Mouse (Mus musculus) hindbrain, embryonic 15.5 days (tissue): ENCODE data around the gene Itfg1. TPM values are rescaled to one million over a fixed set of nuclear protein-coding genes. Genes with fewer than 3 reads are reported as not detected.
A peak's percentile ranks its signal among the peaks of the same experiment; 100 is the strongest.
"Not testable (repeated sequence)": the region's sequence is repeated elsewhere in the genome, so short reads cannot be mapped to it uniquely, and the experiment has no call there.

Source experiments
- ATAC-seq: fragments of 200-750 bp; cut with Nextera tagmentation; 2 replicates; pipeline ENCODE4 v1.8.0; 2017; ENCODE audit warnings: low read depth, moderate number of reproducible peaks, moderate TSS enrichment; ENCODE audit not compliant: low FRiP score
- H3K27ac ChIP-seq: fragments of 300-500 bp; sonication (generic); replicated peaks from 2 replicates; pipeline ENCODE4 v1.5.1; 2015; ENCODE audit warnings: mild to moderate bottlenecking, inconsistent platforms
- H3K27me3 ChIP-seq: fragments of 300-500 bp; sonication (generic); 2 replicates; pipeline ENCODE4 v1.6.1; 2015; ENCODE audit warnings: control low read depth, inconsistent platforms
- H3K36me3 ChIP-seq: fragments of 300-500 bp; sonication (generic); 2 replicates; pipeline ENCODE4 v1.6.1; 2015; ENCODE audit warnings: control low read depth, inconsistent platforms
- H3K4me1 ChIP-seq: fragments of 300-500 bp; sonication (generic); replicated peaks from 2 replicates; pipeline ENCODE4 v1.6.1; 2015; ENCODE audit warnings: control low read depth, inconsistent platforms
- H3K4me2 ChIP-seq: fragments of 300-500 bp; sonication (generic); 2 replicates; pipeline ENCODE4 v1.6.1; 2015; ENCODE audit warnings: moderate library complexity, mild to moderate bottlenecking, inconsistent platforms
- H3K4me3 ChIP-seq: fragments of 300-500 bp; sonication (generic); 2 replicates; pipeline ENCODE4 v1.5.1; 2015; ENCODE audit warnings: mild to moderate bottlenecking, inconsistent platforms
- H3K9ac ChIP-seq: fragments of 300-500 bp; sonication (generic); 2 replicates; pipeline ENCODE4 v1.6.1; 2015; ENCODE audit warnings: inconsistent platforms
- H3K9me3 ChIP-seq: fragments of 300-500 bp; sonication (generic); 2 replicates; pipeline ENCODE4 v1.6.1; 2016; ENCODE audit warnings: control low read depth, inconsistent platforms
- WGBS: fragments of 180-500 bp; shearing (Covaris S2); methylation state at CpG from one replicate; pipeline ENCODE4 v1.1.7; 2015; 5-methylcytosine and 5-hydroxymethylcytosine counted together
- polyA plus RNA-seq: library from polyadenylated mRNA; unstranded; fragments of >200 nt; fragmentation: Nextera tagmentation; extraction: Ambion mirVana; gene quantifications from 2 replicates; pipeline ENCODE4 v1.2.1, GENCODE M21; 2015

Itfg1 gene
- polyA plus RNA-seq, 1 experiment from 2014 or later = 193 TPM

DNA sequence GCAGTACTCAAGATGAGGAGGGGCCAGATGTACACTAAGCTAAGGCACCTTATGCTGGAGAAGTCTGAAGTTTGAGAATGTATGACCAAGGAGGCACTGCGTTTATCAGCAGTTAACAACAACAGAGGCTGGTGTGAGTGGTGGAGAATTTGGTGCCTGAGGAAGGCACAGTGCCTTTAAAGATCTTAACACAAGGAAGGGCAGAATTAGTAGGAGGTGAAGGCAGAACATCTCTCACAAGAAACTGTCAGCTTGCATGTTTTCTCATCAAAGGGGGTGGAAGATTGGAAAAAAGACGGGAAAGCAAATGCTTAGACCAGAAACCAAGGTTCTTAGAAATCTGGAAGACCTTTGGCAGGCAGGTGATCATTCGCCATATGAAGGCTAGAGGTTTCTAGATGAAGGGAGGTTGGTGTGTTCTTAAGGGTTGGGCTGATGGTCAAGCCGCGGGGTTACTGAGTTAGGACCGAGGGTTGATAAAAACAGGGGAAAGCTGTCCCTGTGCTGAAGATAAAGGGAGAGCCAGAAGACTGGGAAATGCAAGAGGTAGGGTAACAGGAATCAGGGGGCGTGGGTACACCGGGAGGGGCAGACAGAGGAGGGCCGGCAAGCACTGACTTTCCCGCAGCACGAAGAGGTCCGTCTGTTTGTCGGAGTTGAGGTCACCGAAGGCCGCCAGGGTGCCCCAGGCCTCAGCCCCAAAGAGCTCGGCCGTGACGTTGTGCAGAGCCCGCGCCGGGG, 635 bp downstream of the Itfg1 start:
- ATAC-seq = no peak
- peak overlapping the region; percentile 78 for H3K4me3 ChIP-seq
- H3K27me3 ChIP-seq = no peaks in the 10 kb centered on the region
- H3K27ac ChIP-seq = peak overlapping the region; percentile 94
- under 1% methylated on average over 21 of the region's 21 CpGs for WGBS
- peaks cover 15% of the 10 kb centered on the region for H3K36me3 ChIP-seq
- peak overlapping the region; percentile 82 for H3K4me2 ChIP-seq
- peak overlapping the region; percentile 87 for H3K9ac ChIP-seq
- H3K4me1 ChIP-seq = peaks cover 18% of the 10 kb centered on the region
- no peaks in the 10 kb centered on the region for H3K9me3 ChIP-seq

DNA sequence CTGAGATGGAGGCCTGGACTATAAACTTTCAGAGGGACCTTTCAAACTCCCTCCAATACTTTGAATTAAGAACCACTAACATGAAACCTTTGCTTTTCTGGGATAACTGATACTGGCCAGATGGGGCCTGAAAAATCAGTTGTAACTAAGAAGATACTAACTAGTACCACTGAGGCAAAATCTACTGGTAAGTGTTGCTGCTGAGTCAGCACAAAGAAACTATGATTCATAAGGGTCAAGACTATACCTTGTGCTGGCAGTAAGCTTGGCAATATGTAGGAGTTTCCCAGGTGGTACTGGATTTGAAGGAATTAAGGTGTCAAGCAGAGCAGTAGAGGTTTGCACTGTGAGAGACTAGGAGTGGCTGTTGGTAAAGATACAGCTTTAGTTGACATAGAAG, 27.1 kb downstream of the Itfg1 start:
- H3K4me3 ChIP-seq = no peak overlapping the region
- no peaks in the 10 kb centered on the region for H3K9me3 ChIP-seq
- no peak overlapping the region for H3K4me2 ChIP-seq
- H3K36me3 ChIP-seq = peaks cover 4% of the 10 kb centered on the region
- H3K27ac ChIP-seq = no peak overlapping the region
- no peak for ATAC-seq
- H3K4me1 ChIP-seq = no peaks in the 10 kb centered on the region
- no peak overlapping the region for H3K9ac ChIP-seq
- H3K27me3 ChIP-seq = no peaks in the 10 kb centered on the region

DNA sequence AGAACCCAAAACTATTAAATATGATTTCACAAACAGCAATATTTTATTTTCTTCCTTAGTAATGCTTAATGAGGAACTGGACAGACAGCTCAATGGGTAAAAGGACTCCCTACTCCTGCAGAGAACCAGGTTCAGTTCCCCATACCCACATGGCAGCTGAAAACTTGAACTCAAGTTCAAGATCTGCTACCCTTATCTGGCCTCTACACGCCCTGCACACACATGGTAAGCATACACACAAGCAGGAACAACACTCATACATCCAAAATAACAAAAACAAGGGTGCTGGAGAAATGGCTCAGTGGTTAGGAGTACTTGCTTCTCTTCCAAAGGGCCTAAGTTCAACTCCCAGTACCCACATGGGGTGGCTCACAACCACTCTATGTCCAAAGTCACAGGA, 39.3 kb downstream of the Itfg1 start:
- peaks cover 7% of the 10 kb centered on the region; the same call in 1 of the 2 replicates for H3K36me3 ChIP-seq
- H3K9ac ChIP-seq = no peak overlapping the region
- WGBS = 90% methylated on average over 1 of the region's 1 CpGs
- H3K9me3 ChIP-seq = no peaks in the 10 kb centered on the region
- H3K27me3 ChIP-seq = no peaks in the 10 kb centered on the region
- no peak for ATAC-seq
- H3K4me1 ChIP-seq = no peaks in the 10 kb centered on the region
- no peak overlapping the region for H3K4me3 ChIP-seq
- no peak overlapping the region for H3K4me2 ChIP-seq
- no peak overlapping the region for H3K27ac ChIP-seq

DNA sequence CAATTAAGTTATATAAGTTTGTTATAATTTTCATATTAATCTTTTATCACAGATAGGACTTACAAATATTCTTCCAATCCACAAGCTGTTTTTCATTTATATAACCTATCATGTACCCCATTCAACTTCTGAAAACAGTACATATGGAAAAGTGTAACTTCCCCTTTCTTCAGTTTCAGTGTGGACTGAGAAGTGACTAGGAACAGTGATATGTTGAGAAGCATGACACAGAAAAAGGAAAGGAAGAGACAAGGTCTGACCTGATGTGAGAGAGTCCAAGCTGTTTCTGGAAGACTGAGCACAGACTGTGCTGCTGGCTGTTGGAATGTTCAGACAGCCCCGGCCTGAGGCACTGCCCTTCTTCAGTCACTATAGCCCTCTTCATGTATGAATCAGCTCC, 40.6 kb downstream of the Itfg1 start:
- H3K27ac ChIP-seq = 0 out of 2 replicates have a peak overlapping the region, but pooled peaks have one; percentile 25
- H3K36me3 ChIP-seq = peaks cover 7% of the 10 kb centered on the region; the same call in 1 of the 2 replicates
- no peaks in the 10 kb centered on the region for H3K9me3 ChIP-seq
- no peak overlapping the region for H3K9ac ChIP-seq
- 100% methylated on average over 1 of the region's 1 CpGs for WGBS
- no peak for ATAC-seq
- no peaks in the 10 kb centered on the region for H3K4me1 ChIP-seq
- H3K27me3 ChIP-seq = no peaks in the 10 kb centered on the region
- H3K4me3 ChIP-seq = no peak overlapping the region
- H3K4me2 ChIP-seq = no peak overlapping the region

DNA sequence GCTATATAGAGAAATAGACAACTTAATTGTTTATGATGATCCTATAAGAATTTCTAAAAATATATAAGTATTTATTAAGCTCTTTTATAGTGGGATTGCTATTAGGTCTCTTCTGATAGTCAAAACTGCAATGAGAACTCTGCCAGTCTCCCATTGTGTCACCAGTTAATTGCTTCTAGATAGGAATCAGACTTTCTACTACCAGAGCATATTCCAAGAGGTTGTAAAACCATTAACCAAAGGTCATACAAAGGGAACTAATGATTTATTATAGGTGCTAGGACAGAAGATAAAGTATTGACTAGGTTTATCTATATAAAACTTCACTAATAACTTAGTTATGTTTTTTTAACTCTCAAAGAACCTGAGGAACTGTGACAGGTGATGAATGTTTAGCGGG, 44.3 kb downstream of the Itfg1 start:
- ATAC-seq = not testable (repeated sequence)
- WGBS = 100% methylated on average over 1 of the region's 1 CpGs

DNA sequence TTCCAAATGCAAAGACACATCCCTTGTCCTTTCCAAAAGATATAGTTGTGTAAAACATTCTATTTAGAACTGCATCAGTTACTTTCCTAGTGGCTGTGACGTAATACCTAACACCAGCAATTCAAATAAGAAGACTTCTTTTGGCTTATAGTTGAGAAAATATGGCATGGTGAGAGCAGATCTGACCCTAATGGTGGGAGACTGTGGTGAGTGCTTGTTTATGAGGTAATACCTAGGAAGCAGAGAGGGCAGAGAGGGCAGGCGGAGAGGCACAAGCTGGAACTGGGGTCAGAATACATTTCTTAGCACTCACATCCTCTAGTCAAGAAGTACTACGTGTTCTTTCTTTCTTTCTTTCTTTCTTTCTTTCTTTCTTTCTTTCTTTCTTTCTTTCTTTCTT, 52.4 kb downstream of the Itfg1 start:
- WGBS = 95% methylated on average over 3 of the region's 3 CpGs
- no peaks in the 10 kb centered on the region for H3K4me1 ChIP-seq
- no peak overlapping the region for H3K9ac ChIP-seq
- ATAC-seq = no peak
- H3K36me3 ChIP-seq = no peaks in the 10 kb centered on the region
- no peak overlapping the region for H3K4me2 ChIP-seq
- H3K4me3 ChIP-seq = no peak overlapping the region
- no peaks in the 10 kb centered on the region for H3K27me3 ChIP-seq
- no peaks in the 10 kb centered on the region for H3K9me3 ChIP-seq
- H3K27ac ChIP-seq = no peak overlapping the region

More for the DNA sequence above, 44.3 kb downstream of the Itfg1 start:
- not testable (repeated sequence) for H3K36me3 ChIP-seq, H3K4me1 ChIP-seq, H3K9me3 ChIP-seq, H3K27ac ChIP-seq, H3K4me3 ChIP-seq, H3K4me2 ChIP-seq, H3K9ac ChIP-seq, H3K27me3 ChIP-seq

DNA sequence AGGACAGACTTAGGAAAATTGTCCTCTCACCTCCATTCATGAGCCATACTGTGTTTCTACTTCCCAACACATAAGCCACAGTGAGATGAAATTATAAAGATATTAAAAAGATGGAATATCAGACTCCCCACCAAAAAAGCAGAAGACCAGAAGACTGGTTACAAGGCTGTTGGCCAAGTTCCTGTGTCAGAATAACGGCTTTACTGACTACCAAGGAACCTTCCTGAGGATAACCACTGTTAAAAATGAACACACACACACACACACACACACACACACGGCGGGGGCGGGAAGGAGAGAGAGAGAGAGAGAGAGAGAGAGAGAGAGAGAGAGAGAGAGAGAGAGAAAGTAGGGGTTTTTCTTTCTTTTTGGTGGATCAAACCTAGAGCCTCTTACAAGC, 52.8 kb downstream of the Itfg1 start:
- Histone ChIP-seq H3K9me3 (no peaks in the 10 kb centered on the region), H3K9ac (no peak overlapping the region), H3K27me3 (no peaks in the 10 kb centered on the region), H3K4me2 (no peak overlapping the region), H3K4me1 (no peaks in the 10 kb centered on the region), H3K27ac (no peak overlapping the region), H3K4me3 (no peak overlapping the region), H3K36me3 (no peaks in the 10 kb centered on the region)
- no peak for ATAC-seq
- 88% methylated on average over 4 of the region's 4 CpGs for WGBS

DNA sequence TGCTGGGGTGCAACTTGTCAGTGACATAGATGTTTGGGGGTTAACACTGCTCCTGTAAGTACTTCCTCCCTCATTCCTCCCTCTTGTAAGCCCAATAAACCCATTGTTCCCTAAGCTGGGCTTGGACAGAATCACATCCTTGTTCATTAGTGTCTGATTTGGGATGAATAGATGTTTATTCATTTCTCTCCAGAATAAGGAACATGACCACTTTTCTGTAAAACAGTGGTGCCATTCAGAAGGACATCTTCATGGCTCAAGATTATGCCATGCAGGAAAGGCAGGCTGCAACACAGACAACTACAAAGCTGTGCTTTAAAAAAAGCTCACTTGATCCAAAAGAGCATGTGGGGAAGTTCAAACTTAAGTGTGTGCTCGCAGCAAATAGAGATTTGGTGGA, 55.2 kb downstream of the Itfg1 start:
- H3K4me3 ChIP-seq = no peak overlapping the region
- 93% methylated on average over 1 of the region's 1 CpGs for WGBS
- H3K4me1 ChIP-seq = no peaks in the 10 kb centered on the region
- no peak overlapping the region for H3K27ac ChIP-seq
- no peaks in the 10 kb centered on the region for H3K36me3 ChIP-seq
- H3K9me3 ChIP-seq = no peaks in the 10 kb centered on the region
- H3K4me2 ChIP-seq = no peak overlapping the region
- H3K27me3 ChIP-seq = no peaks in the 10 kb centered on the region
- no peak overlapping the region for H3K9ac ChIP-seq
- no peak for ATAC-seq

DNA sequence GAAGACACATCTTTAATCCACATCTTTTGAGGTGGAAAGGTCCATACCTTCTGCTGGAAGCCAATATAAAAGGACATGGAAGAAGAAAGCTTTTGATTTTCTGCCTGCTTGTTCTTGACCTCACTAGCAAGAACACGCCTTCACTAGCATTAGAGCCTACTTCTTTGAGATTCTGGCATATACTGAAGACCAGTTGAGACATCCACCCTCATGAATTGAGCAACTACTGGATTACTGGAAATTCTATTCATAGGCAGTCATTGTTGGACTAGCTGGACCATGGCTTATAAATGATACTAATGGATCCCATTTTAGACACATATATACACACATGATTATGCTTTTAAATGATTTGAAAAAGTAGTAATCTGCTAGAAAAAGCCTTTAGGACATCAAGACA, 56.9 kb downstream of the Itfg1 start:
- H3K27me3 ChIP-seq = no peaks in the 10 kb centered on the region
- WGBS = 93% methylated on average over 1 of the region's 1 CpGs
- no peak overlapping the region for H3K4me2 ChIP-seq
- H3K9me3 ChIP-seq = no peaks in the 10 kb centered on the region
- no peak for ATAC-seq
- H3K36me3 ChIP-seq = no peaks in the 10 kb centered on the region
- no peak overlapping the region for H3K9ac ChIP-seq
- H3K27ac ChIP-seq = no peak overlapping the region
- no peak overlapping the region for H3K4me3 ChIP-seq
- no peaks in the 10 kb centered on the region for H3K4me1 ChIP-seq

DNA sequence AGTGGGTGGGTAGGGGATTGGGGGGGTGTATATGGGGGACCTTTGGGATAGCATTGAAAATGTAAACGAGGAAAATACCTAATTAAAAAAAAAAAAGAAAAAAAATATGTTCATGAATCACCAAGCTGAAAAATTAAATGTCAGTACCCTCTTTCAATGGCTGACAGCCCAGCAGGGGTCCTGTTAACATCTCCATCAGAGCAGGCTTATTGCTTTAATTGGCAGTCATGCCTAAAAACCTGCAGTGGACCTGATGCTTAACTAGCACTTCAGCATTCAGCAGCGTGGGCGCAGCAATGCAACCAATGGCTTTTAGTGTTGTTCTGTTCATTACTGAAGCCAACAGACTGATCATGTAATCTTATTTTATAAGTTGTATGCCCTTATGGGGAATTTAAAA, 60.6 kb downstream of the Itfg1 start:
- H3K27me3 ChIP-seq = no peaks in the 10 kb centered on the region
- no peaks in the 10 kb centered on the region for H3K9me3 ChIP-seq
- ATAC-seq = no peak
- H3K36me3 ChIP-seq = peaks cover 3% of the 10 kb centered on the region; the same call in 1 of the 2 replicates
- H3K4me2 ChIP-seq = no peak overlapping the region
- H3K9ac ChIP-seq = no peak overlapping the region
- 51% methylated on average over 3 of the region's 3 CpGs for WGBS
- H3K4me1 ChIP-seq = no peaks in the 10 kb centered on the region
- no peak overlapping the region for H3K27ac ChIP-seq
- H3K4me3 ChIP-seq = no peak overlapping the region

DNA sequence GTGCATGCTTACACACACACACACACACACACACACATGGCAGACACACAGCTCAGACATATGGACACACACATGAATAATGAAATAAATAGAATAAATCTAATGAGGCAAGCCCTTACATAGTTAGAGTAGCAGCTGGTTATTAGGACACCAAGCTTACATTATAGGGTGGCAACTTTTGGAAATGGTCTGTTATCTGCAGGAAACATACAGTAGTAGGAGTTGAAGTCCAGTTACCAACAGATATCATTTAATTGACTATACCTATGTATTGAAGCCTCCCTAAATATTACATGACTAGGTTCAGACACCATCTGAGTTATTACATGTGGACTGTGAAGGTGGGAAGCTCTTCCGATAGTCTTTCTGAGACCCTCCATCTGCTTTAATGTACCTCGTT, 95.7 kb downstream of the Itfg1 start:
- no peak overlapping the region for H3K9ac ChIP-seq
- no peak for ATAC-seq
- H3K27me3 ChIP-seq = no peaks in the 10 kb centered on the region
- H3K36me3 ChIP-seq = peaks cover 4% of the 10 kb centered on the region; the same call in 1 of the 2 replicates
- H3K4me2 ChIP-seq = no peak overlapping the region
- no peak overlapping the region for H3K27ac ChIP-seq
- no peaks in the 10 kb centered on the region for H3K4me1 ChIP-seq
- no peaks in the 10 kb centered on the region for H3K9me3 ChIP-seq
- no peak overlapping the region for H3K4me3 ChIP-seq
- WGBS = 97% methylated on average over 2 of the region's 2 CpGs

DNA sequence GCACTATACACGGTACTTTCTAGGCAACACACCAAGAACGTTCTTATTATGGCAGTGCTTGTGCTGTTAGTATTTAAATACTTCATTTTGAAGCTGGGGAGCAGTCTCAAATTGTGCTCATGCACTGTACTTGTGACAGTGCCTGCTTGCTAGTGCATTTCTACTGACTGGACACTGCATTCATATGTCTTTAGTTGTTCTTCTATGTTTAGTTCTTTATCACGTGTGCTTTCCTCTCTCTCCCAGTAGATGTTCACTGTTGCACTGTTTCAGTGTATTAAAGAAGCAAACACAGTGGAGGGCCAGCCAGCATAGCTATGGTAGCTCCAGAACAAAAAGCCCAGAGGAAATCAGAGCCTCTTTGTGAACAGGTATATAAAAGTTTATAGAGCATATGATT, 110.2 kb downstream of the Itfg1 start:
- no peaks in the 10 kb centered on the region for H3K27me3 ChIP-seq
- H3K9ac ChIP-seq = no peak overlapping the region
- H3K9me3 ChIP-seq = no peaks in the 10 kb centered on the region
- H3K4me2 ChIP-seq = no peak overlapping the region
- peaks cover 33% of the 10 kb centered on the region for H3K36me3 ChIP-seq
- H3K27ac ChIP-seq = no peak overlapping the region
- no peak overlapping the region for H3K4me3 ChIP-seq
- 90% methylated on average over 3 of the region's 3 CpGs for WGBS
- H3K4me1 ChIP-seq = no peaks in the 10 kb centered on the region
- ATAC-seq = no peak

DNA sequence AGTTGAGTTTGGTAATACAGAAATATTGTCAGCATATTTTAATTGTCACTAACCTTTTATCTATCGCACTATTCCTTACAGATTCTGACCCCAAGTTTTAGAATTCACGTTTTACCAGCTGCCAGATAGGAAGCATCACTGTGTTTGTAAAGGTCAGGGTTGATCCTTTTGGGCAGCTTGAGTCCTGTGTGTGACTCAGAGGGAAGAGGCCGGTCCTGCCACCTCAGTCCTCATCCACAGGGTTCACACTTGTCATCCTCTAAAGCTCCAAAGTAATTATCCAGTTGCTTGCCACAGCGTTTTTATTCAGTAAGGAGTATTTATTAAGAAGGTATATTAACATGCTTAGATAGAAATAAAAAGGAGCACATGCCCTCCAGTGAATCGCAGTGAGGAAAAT, 123.5 kb downstream of the Itfg1 start:
- peaks cover 4% of the 10 kb centered on the region for H3K36me3 ChIP-seq
- no peaks in the 10 kb centered on the region for H3K9me3 ChIP-seq
- no peak overlapping the region for H3K4me3 ChIP-seq
- WGBS = 85% methylated on average over 5 of the region's 5 CpGs
- H3K27me3 ChIP-seq = no peaks in the 10 kb centered on the region
- no peak overlapping the region for H3K27ac ChIP-seq
- no peaks in the 10 kb centered on the region for H3K4me1 ChIP-seq
- no peak overlapping the region for H3K9ac ChIP-seq
- no peak overlapping the region for H3K4me2 ChIP-seq
- no peak for ATAC-seq
